Mouse (Mus musculus) midbrain, embryonic 16.5 days (tissue): Measurements from ENCODE around the gene Rbm3. TPM values are rescaled to one million over a fixed set of nuclear protein-coding genes. Genes with fewer than 3 reads are reported as not detected.

Source experiments
- ATAC-seq: fragments of 200-750 bp; cut with Nextera tagmentation; 2 replicates; pipeline ENCODE4 v1.8.0; 2017; ENCODE audit warnings: moderate TSS enrichment
- H3K27ac ChIP-seq: fragments of 300-500 bp; sonication (generic); 2 replicates; pipeline ENCODE4 v1.5.1; 2014; ENCODE audit warnings: mild to moderate bottlenecking, low read length, mixed read lengths
- H3K27me3 ChIP-seq: fragments of 300-500 bp; sonication (generic); 2 replicates; pipeline ENCODE4 v1.6.1; 2014; ENCODE audit warnings: low read depth, low read length, mixed read lengths; ENCODE audit not compliant: control insufficient read depth, insufficient read depth
- H3K36me3 ChIP-seq: fragments of 300-500 bp; sonication (generic); 2 replicates; pipeline ENCODE4 v1.6.1; 2014; ENCODE audit warnings: mild to moderate bottlenecking, low read length, moderate library complexity, mixed read lengths; ENCODE audit not compliant: control insufficient read depth, insufficient read depth
- H3K4me1 ChIP-seq: fragments of 300-500 bp; sonication (generic); 2 replicates; pipeline ENCODE4 v1.6.1; 2014; ENCODE audit warnings: mild to moderate bottlenecking, low read length, mixed read lengths; ENCODE audit not compliant: control insufficient read depth, insufficient read depth
- H3K4me2 ChIP-seq: fragments of 300-500 bp; sonication (generic); 2 replicates; pipeline ENCODE4 v1.6.1; 2014; ENCODE audit warnings: mild to moderate bottlenecking, low read length, mixed read lengths
- H3K4me3 ChIP-seq: fragments of 300-500 bp; sonication (generic); 2 replicates; pipeline ENCODE4 v1.5.1; 2014; ENCODE audit warnings: low read depth, mild to moderate bottlenecking, low read length, moderate library complexity, mixed read lengths
- H3K9ac ChIP-seq: fragments of 300-500 bp; sonication (generic); 2 replicates; pipeline ENCODE4 v1.6.1; 2014; ENCODE audit warnings: low read depth, low read length, mixed read lengths
- H3K9me3 ChIP-seq: fragments of 300-500 bp; sonication (generic); replicated peaks from 2 replicates; pipeline ENCODE4 v1.6.1; 2014; ENCODE audit warnings: mild to moderate bottlenecking, low read length, mixed read lengths; ENCODE audit not compliant: control insufficient read depth, poor library complexity, severe bottlenecking
- WGBS: fragments of 180-500 bp; shearing (Covaris S2); extraction: QIAGEN DNeasy Blood & Tissue Kit; methylation state at CpG from one replicate; pipeline ENCODE4 v1.1.7; 2014; 5-methylcytosine and 5-hydroxymethylcytosine counted together
- polyA plus RNA-seq: library from polyadenylated mRNA; unstranded; fragments of >200 nt; fragmentation: Nextera tagmentation; extraction: Ambion mirVana; gene quantifications from 2 replicates; pipeline ENCODE4 v1.2.1, GENCODE M21; 2015

Rbm3 gene
- polyA plus RNA-seq, result 286 and 306 TPM in 2 replicates

DNA sequence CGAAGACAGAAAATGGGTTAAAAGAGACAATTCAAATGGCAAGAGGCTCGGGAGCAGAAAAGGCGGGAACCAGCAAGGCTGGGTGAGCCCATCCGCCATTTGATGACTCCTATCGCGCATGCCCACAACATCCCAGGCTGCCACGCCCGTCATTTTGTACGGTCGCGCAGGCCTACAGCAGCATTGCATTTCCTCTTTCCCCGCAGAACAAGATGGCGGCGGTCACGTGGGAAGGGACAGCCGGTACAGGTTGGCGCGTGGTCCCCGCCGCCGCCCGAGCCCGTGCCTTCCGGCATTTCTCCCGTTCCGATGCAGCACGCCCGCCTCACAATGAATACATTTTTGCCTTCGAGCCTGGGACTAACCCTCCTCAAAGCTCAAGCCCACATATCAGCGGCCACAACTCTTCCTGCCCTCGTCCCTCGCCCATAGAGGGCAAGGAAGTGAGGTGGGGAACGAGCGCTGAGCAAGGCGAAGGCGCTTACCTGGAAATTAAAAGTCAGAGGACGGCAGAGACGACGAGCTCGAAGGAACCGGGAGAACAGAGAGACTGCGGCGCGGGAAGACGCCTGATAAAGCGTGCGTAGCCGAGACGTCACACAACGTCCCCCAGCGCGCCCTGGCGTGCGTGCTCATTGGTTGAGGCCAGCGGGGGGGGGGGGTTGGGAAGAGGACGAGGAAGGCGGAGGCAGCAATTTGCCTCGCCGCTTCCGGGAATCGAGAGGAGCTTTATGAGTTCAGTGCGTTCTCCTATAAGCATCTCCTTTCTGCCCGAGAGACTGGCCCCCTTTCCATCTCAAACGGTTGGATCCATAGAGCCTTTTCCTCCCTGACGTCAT is at the start of gene Rbm3:
Rbm3 (minus strand) TSS at position 728 of the 839 bp plus-strand sequence.
- no peaks in the 10 kb centered on the region for H3K27me3 ChIP-seq
- peak within 1 kb of the TSS; percentile 54 for H3K4me2 ChIP-seq
- 0 out of 2 replicates have a peak, but pooled peaks cover 2% of the 10 kb centered on the region for H3K36me3 ChIP-seq
- WGBS, result 26% methylated on average over 56 of the region's 65 CpGs
- H3K4me1 ChIP-seq, result peaks cover 9% of the 10 kb centered on the region; the same call in 1 of the 2 replicates
- peak; percentile 96 for ATAC-seq
- H3K4me3 ChIP-seq, result peak within 1 kb of the TSS; percentile 64
- H3K9me3 ChIP-seq, result no peaks in the 10 kb centered on the region
- peak within 1 kb of the TSS; percentile 95 for H3K27ac ChIP-seq
- H3K9ac ChIP-seq, result peak within 1 kb of the TSS; percentile 81

DNA sequence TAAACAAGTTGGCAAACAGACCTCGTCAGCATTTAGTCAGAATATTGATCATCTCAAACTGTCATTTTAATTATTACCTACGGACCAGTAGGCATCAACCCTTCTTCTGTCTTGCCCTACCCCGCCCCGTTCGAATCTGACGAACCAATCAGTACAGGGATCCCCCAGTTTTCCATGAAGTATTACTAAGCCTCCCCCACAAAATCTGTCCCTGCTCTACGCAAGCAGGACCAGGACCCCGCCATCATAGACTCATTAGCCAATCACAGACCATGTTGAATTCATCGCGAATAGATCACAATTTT is 47.7 kb upstream of the Rbm3 start, which contains the start of gene Ebp:
Ebp (minus strand) TSS at position 94 of the 305 bp plus-strand sequence.
- 24% methylated on average over 10 of the region's 10 CpGs for WGBS
- no peaks in the 10 kb centered on the region for H3K9me3 ChIP-seq
- peak; percentile 75 for ATAC-seq
- H3K4me1 ChIP-seq, result peaks cover 4% of the 10 kb centered on the region
- H3K27me3 ChIP-seq, result no peaks in the 10 kb centered on the region
- no peaks in the 10 kb centered on the region for H3K36me3 ChIP-seq
- H3K27ac ChIP-seq, result peak within 1 kb of the TSS; percentile 80
- peak within 1 kb of the TSS; percentile 52 for H3K4me3 ChIP-seq
- H3K9ac ChIP-seq, result peak within 1 kb of the TSS; percentile 60; the same call in 1 of the 2 replicates
- H3K4me2 ChIP-seq, result peak within 1 kb of the TSS; percentile 70

DNA sequence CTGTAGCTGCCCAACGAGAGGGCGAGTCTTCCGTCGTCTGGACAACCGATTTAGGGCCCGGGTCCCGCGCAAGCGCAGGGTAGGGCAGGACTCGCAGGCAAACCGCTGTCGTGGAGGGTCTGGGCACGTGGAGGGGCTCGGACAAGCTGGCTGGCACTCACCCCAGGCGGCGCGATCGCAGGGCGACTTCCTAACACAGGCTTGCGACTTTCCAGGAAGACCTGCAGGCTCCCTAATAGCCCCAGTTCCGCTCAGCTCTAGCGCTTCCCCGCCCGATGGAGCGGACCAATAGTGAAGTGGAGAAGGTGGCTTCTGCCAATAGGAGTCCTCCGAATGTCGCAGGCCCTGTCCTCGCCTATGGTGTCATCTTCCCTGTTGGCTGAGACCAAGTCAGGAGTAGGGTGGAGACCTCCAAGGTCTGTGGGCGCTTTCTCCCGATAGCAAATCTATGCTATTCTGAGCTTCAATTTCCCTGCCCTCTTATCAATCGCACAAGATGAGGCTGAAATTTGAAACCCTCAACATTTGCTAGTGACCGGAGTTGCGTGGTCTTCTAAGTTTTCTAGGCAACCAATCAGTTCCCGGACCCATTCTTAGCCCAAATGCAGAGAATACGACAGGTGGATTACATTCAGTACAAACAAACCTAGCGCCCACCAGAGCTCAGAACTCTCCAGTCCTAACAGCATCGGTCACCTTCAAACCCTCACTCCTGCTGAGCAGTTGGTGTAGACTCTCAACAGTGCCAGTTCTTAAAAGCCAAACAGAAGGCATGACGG is 47.1 kb upstream of the Rbm3 start:
- H3K4me1 ChIP-seq, result peaks cover 4% of the 10 kb centered on the region
- H3K4me3 ChIP-seq, result peak overlapping the region; percentile 52
- WGBS, result 21% methylated on average over 36 of the region's 38 CpGs

DNA sequence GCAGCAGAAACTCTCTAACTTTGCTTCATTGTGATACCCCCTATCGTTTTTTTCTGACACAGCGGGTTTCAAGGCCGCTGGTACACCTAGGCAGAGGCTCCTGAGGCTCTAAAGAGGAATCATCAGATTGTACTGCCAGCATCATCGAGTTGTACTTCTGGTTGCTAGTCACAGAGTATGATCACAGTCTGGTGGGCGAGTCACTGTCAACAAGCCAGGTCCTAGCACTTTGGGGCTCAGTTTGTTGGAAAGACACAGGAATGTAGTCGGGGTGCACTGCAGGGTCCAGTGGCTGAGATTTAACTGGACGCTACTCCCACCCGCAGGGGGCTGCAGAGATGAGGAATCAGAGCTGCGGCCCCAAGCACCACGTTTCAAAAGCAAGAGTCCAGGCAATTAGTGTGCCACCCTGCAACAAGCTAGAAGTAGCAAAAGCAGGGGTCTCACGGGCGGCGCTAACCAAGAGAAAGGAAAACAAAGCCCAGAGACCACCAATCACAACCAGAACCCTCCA is 46.5 kb upstream of the Rbm3 start:
- H3K36me3 ChIP-seq, result no peaks in the 10 kb centered on the region
- 9% methylated on average over 13 of the region's 13 CpGs for WGBS
- H3K4me3 ChIP-seq, result peak overlapping the region; percentile 52
- H3K4me1 ChIP-seq, result peaks cover 4% of the 10 kb centered on the region
- no peaks in the 10 kb centered on the region for H3K9me3 ChIP-seq
- peak overlapping the region; percentile 60; the same call in 1 of the 2 replicates for H3K9ac ChIP-seq
- ATAC-seq, result no peak
- peak overlapping the region; percentile 80 for H3K27ac ChIP-seq
- H3K27me3 ChIP-seq, result no peaks in the 10 kb centered on the region
- peak overlapping the region; percentile 70 for H3K4me2 ChIP-seq

More for the DNA sequence above, 47.1 kb upstream of the Rbm3 start:
- Histone ChIP-seq H3K36me3 (no peaks in the 10 kb centered on the region), H3K4me2 (peak overlapping the region; percentile 70), H3K27ac (peak overlapping the region; percentile 80), H3K9ac (peak overlapping the region; percentile 60; the same call in 1 of the 2 replicates), H3K27me3 (no peaks in the 10 kb centered on the region), H3K9me3 (no peaks in the 10 kb centered on the region)
- ATAC-seq, result peak; percentile 98

DNA sequence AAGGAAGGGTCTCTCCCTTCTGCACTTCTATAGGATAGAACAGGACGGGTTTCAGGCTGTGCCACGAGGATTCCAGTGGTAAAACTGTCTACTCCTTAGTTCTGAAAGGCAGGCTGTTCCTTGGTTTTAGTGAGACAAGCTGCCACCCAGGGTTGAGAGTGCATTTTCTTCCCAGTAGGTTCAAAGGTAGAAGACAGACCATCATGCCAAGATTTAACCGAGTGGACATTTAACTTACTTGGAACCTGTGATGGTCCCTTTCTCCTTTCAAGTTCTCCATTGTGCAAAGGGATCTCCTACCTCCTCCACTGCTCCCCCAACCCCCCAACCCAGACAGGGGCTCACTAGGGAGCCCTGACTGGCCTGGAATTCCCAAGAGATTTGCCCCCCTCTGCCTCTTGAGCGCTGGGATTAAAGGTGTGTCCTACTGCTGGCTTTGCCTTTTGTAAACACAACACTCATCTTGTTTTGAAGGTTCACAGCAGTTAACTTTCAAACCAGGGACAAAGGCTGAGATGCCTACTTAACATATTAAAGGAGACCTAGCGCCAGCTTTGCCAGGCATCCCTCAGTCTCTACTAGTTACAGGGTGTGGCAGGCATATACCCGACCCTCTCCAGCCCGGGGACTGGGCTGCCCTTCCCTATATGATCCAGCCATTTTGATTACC is 37.3 kb upstream of the Rbm3 start:
- no peak overlapping the region for H3K9ac ChIP-seq
- ATAC-seq, result no peak
- H3K4me3 ChIP-seq, result no peak overlapping the region
- H3K4me2 ChIP-seq, result no peak overlapping the region
- H3K27ac ChIP-seq, result no peak overlapping the region
- WGBS, result 12% methylated on average over 7 of the region's 7 CpGs
- no peaks in the 10 kb centered on the region for H3K9me3 ChIP-seq
- no peaks in the 10 kb centered on the region for H3K4me1 ChIP-seq
- H3K36me3 ChIP-seq, result no peaks in the 10 kb centered on the region
- H3K27me3 ChIP-seq, result no peaks in the 10 kb centered on the region

DNA sequence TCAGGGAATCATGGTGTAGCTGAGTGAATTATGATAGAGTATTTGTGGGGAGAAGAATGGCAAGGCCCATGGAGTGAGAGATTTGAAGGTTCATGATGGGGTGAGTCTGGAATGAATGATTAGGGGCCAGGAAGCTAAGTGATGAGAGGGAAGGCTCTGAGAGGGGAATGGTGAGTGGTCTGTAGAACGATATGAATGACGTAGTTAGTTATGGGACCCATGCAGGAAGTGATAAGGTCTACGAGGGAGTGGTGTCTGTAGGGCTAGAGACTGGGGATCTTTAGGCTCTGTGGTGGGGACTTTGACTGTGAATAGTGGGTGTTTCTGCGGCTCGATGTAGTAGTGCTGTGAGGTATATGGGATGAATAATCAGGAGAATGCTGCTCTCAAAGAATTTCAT is 34.0 kb upstream of the Rbm3 start:
- Histone ChIP-seq H3K4me2 (no peak overlapping the region), H3K27me3 (no peaks in the 10 kb centered on the region), H3K9ac (no peak overlapping the region), H3K9me3 (no peaks in the 10 kb centered on the region), H3K4me1 (peaks cover 3% of the 10 kb centered on the region; the same call in 1 of the 2 replicates), H3K27ac (no peak overlapping the region), H3K36me3 (no peaks in the 10 kb centered on the region), H3K4me3 (no peak overlapping the region)
- 88% methylated on average over 5 of the region's 5 CpGs for WGBS
- no peak for ATAC-seq

DNA sequence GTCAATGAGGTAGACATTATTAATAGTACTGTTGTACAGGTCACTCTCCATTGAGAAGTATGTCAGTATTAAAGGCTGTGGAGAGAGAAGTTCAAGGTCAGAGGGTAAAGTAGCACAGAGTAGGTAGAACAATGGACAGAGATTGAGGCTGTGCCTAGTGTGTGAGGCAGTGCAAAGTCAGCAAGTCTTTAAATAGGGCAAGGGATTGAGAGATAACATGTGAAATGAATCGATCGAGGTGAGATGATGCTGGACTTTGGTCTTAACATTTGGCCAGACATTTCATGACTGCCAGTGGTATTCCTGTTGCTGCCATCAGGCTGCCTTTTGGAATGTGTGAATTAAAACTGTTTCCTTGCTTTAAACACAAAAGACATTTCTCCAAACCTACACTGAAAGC is 33.2 kb upstream of the Rbm3 start:
- H3K9me3 ChIP-seq, result no peaks in the 10 kb centered on the region
- no peaks in the 10 kb centered on the region for H3K36me3 ChIP-seq
- no peak overlapping the region for H3K4me2 ChIP-seq
- no peak overlapping the region for H3K4me3 ChIP-seq
- 100% methylated on average over 2 of the region's 2 CpGs for WGBS
- peaks cover 5% of the 10 kb centered on the region; the same call in 1 of the 2 replicates for H3K4me1 ChIP-seq
- ATAC-seq, result no peak
- H3K27me3 ChIP-seq, result no peaks in the 10 kb centered on the region
- H3K9ac ChIP-seq, result no peak overlapping the region
- no peak overlapping the region for H3K27ac ChIP-seq

DNA sequence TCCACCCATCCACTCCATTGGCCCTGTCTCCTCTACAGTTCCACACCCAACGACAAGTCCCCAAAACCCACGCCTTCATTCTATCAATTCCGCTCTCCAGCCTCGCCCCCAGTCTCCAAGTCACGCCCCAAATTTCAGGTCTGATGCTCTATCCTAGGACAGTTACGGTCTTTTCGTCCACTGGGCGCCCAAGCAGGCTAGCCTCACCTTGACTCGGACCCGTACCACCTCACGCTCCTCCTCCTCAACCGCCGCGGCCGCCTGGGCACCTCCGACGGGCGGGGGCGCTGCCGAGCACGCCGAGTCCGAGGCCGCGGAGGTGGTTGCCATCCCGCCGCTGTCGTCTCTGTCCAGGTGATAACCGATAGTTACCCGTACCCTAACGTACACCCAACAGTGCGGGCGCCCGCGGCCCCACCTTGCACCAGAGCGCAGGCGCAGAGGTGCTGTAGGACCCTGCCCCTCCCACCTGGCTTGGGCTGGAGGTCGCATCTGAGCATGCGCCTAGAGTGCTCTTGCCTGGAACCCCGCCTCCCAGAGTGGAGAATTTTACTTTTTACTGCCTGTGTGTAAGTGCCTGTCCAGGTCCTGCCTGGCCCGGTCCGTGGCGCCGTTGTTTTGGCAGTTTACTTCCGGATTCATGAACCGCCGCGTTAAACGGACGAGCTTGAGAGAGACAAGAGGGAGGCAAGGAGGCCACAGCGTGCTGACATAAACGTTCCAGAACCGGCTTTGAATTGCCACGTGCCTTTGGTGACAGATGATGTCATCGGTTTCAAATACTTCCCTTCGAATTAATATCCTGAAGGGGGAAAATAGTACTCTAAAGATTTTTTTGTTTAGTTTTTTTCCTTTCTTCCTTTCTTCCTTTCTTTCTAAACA is 30.1 kb upstream of the Rbm3 start, which contains the start of gene Tbc1d25:
Tbc1d25 (minus strand) TSS at position 678 of the 882 bp plus-strand sequence.
- Histone ChIP-seq H3K4me2 (peak within 1 kb of the TSS; percentile 48), H3K9ac (peak within 1 kb of the TSS; percentile 74), H3K36me3 (no peaks in the 10 kb centered on the region), H3K9me3 (no peaks in the 10 kb centered on the region), H3K27ac (peak within 1 kb of the TSS; percentile 66), H3K4me1 (peaks cover 5% of the 10 kb centered on the region; the same call in 1 of the 2 replicates), H3K4me3 (peak within 1 kb of the TSS; percentile 62), H3K27me3 (no peaks in the 10 kb centered on the region)
- ATAC-seq, result peak; percentile 97
- 16% methylated on average over 55 of the region's 56 CpGs for WGBS
